Mouse (Mus musculus) ES-Bruce4 (cell line): ENCODE results near the gene Rora. TPM values are rescaled to one million over a fixed set of nuclear protein-coding genes. Genes with fewer than 3 reads are reported as not detected.

Experiments used
- H3K27ac ChIP-seq: 2 replicates; pipeline ENCODE4 v1.5.1; 2012; ENCODE audit warnings: low read length, inconsistent platforms; ENCODE audit not compliant: insufficient read depth
- H3K27me3 ChIP-seq: 2 replicates; pipeline ENCODE4 v1.6.1; 2012; ENCODE audit warnings: mild to moderate bottlenecking, low read length, inconsistent platforms; ENCODE audit not compliant: control insufficient read depth, poor library complexity, insufficient read depth, severe bottlenecking
- H3K36me3 ChIP-seq: 2 replicates; pipeline ENCODE4 v1.6.1; 2012; ENCODE audit warnings: inconsistent platforms, mild to moderate bottlenecking, low read length, moderate library complexity; ENCODE audit not compliant: control insufficient read depth, poor library complexity, insufficient read depth, severe bottlenecking
- H3K4me1 ChIP-seq: one replicate; pipeline ENCODE4 v1.8.1; 2011; ENCODE audit warnings: low read length; ENCODE audit not compliant: control insufficient read depth, insufficient read depth
- H3K4me3 ChIP-seq: 2 replicates; pipeline ENCODE4 v1.5.1; 2011; ENCODE audit warnings: low read depth, mild to moderate bottlenecking, low read length
- H3K9ac ChIP-seq: 2 replicates; pipeline ENCODE4 v1.6.1; 2012; ENCODE audit warnings: low read depth, mild to moderate bottlenecking, inconsistent platforms; ENCODE audit not compliant: poor library complexity, severe bottlenecking
- H3K9me3 ChIP-seq: replicated peaks from 2 replicates; pipeline ENCODE4 v1.6.1; 2012; ENCODE audit warnings: mild to moderate bottlenecking, low read length, inconsistent platforms; ENCODE audit not compliant: control insufficient read depth, poor library complexity, insufficient read depth, severe bottlenecking
- CTCF ChIP-seq: IDR thresholded peaks from one replicate; pipeline ENCODE4 v1.8.1; 2011; ENCODE audit warnings: low read depth, low read length
- EP300 ChIP-seq: IDR thresholded peaks from 2 replicates; pipeline ENCODE4 v1.6.1; 2011; ENCODE audit warnings: low read depth, low read length; ENCODE audit not compliant: insufficient read depth
- POLR2A ChIP-seq: IDR thresholded peaks from one replicate; pipeline ENCODE4 v1.8.1; 2011; ENCODE audit warnings: low read length; ENCODE audit not compliant: insufficient read depth
- polyA plus RNA-seq: library from polyadenylated mRNA; stranded (reverse); fragments of >200 nt; gene quantifications from 2 replicates; pipeline ENCODE4 v1.2.4, GENCODE M21; 2011; ENCODE audit warnings: low read depth; ENCODE audit not compliant: missing spikeins, insufficient read depth, insufficient read length

Gene Rora
- polyA plus RNA-seq, 1 experiment, result 3.6 TPM

GRCm38 (mm10) chr9:69008706-69009105, 355.1 kb downstream of the Rora start:
- Histone ChIP-seq H3K27me3 (no peaks in the 10 kb centered on the region), H3K4me3 (no peak overlapping the region), H3K9ac (no peak overlapping the region), H3K9me3 (no peaks in the 10 kb centered on the region), H3K4me1 (no peaks in the 10 kb centered on the region), H3K36me3 (no peaks in the 10 kb centered on the region), H3K27ac (no peak overlapping the region)
- TF ChIP-seq EP300, result no peak
- TF ChIP-seq POLR2A, result no peak
- TF ChIP-seq CTCF, result no peak

GRCm38 (mm10) chr9:69010886-69011285, 357.3 kb downstream of the Rora start:
- Histone ChIP-seq H3K36me3 (no peaks in the 10 kb centered on the region), H3K9me3 (no peaks in the 10 kb centered on the region), H3K27ac (no peak overlapping the region), H3K4me3 (no peak overlapping the region), H3K9ac (no peak overlapping the region), H3K27me3 (no peaks in the 10 kb centered on the region), H3K4me1 (no peaks in the 10 kb centered on the region)
- TF ChIP-seq POLR2A (no peak), EP300 (no peak), CTCF (no peak)

GRCm38 (mm10) chr9:69013186-69013715, 359.7 kb downstream of the Rora start:
- H3K27me3 ChIP-seq, result no peaks in the 10 kb centered on the region
- H3K9ac ChIP-seq, result no peak overlapping the region
- TF ChIP-seq CTCF (no peak), EP300 (no peak), POLR2A (no peak)
- no peaks in the 10 kb centered on the region for H3K9me3 ChIP-seq
- H3K4me3 ChIP-seq, result no peak overlapping the region
- H3K27ac ChIP-seq, result no peak overlapping the region
- H3K4me1 ChIP-seq, result no peaks in the 10 kb centered on the region
- H3K36me3 ChIP-seq, result no peaks in the 10 kb centered on the region

- Histone ChIP-seq H3K4me1 (no peaks in the 10 kb centered on the region), H3K9me3 (no peaks in the 10 kb centered on the region), H3K36me3 (no peaks in the 10 kb centered on the region), H3K27me3 (no peaks in the 10 kb centered on the region), H3K4me3 (no peak overlapping the region), H3K9ac (no peak overlapping the region), H3K27ac (no peak overlapping the region)
- TF ChIP-seq CTCF, result no peak
- TF ChIP-seq POLR2A, result no peak
- no peak for TF ChIP-seq EP300
Measured at GRCm38 (mm10) chr9:69014203-69014602, 360.6 kb downstream of the Rora start.

GRCm38 (mm10) chr9:69020381-69020780, 366.8 kb downstream of the Rora start:
- TF ChIP-seq POLR2A (no peak), EP300 (no peak)
- no peaks in the 10 kb centered on the region for H3K9me3 ChIP-seq
- no peak overlapping the region for H3K27ac ChIP-seq
- no peaks in the 10 kb centered on the region for H3K4me1 ChIP-seq
- H3K9ac ChIP-seq, result no peak overlapping the region
- H3K4me3 ChIP-seq, result no peak overlapping the region
- H3K27me3 ChIP-seq, result no peaks in the 10 kb centered on the region
- H3K36me3 ChIP-seq, result no peaks in the 10 kb centered on the region

- H3K27ac ChIP-seq, result no peak overlapping the region
Measured at GRCm38 (mm10) chr9:69021482-69021881, 367.9 kb downstream of the Rora start.

More at GRCm38 (mm10) chr9:69021482-69021881, 367.9 kb downstream of the Rora start:
- no peaks in the 10 kb centered on the region for H3K9me3 ChIP-seq
- H3K9ac ChIP-seq, result no peak overlapping the region
- no peaks in the 10 kb centered on the region for H3K27me3 ChIP-seq
- H3K36me3 ChIP-seq, result no peaks in the 10 kb centered on the region
- H3K4me1 ChIP-seq, result no peaks in the 10 kb centered on the region
- TF ChIP-seq EP300, result no peak
- TF ChIP-seq POLR2A, result no peak
- no peak for TF ChIP-seq CTCF
- no peak overlapping the region for H3K4me3 ChIP-seq
